Mouse (Mus musculus): ENCODE results near the gene Ehbp1.

Gene Ehbp1

GRCm38 (mm10) chr11:21998141-21999047 lies 343.7 kb downstream of the Ehbp1 start:
- no peak for DNase-seq

GRCm38 (mm10) chr11:21997561-21998140 lies 344.4 kb downstream of the Ehbp1 start:
- DNase-seq: no peak

- DNase-seq: no peak
Measured at GRCm38 (mm10) chr11:21996661-21997560, 345.2 kb downstream of the Ehbp1 start.

- DNase-seq: no peak
Measured at GRCm38 (mm10) chr11:21996325-21996647, 345.8 kb downstream of the Ehbp1 start.

- no peak for DNase-seq
Measured at GRCm38 (mm10) chr11:21995534-21996324, 346.4 kb downstream of the Ehbp1 start.

- no peak for DNase-seq
Measured at GRCm38 (mm10) chr11:21994377-21995370, 347.4 kb downstream of the Ehbp1 start.

GRCm38 (mm10) chr11:21993597-21994376 lies 348.3 kb downstream of the Ehbp1 start:
- DNase-seq: no peak

GRCm38 (mm10) chr11:21992761-21993596 lies 349.1 kb downstream of the Ehbp1 start:
- DNase-seq: no peak

GRCm38 (mm10) chr11:21988398-21988946 lies 353.6 kb downstream of the Ehbp1 start:
- DNase-seq: no peak

- DNase-seq: no peak
Measured at GRCm38 (mm10) chr11:21985118-21985517, 357.0 kb downstream of the Ehbp1 start.

- no peak for DNase-seq
Measured at GRCm38 (mm10) chr11:21974005-21974531, 368.0 kb downstream of the Ehbp1 start.

- no peak for DNase-seq
Measured at GRCm38 (mm10) chr11:21973597-21973996, 368.5 kb downstream of the Ehbp1 start.

GRCm38 (mm10) chr11:21968922-21969321 lies 373.2 kb downstream of the Ehbp1 start:
- DNase-seq: no peak

Data from liver (tissue).